Mouse (Mus musculus): Measurements from ENCODE around the gene Peli1.

GRCm38 (mm10) chr11:21092621-21093020 is 1.5 kb downstream of the Peli1 start:
- TF ChIP-seq POLR2A (IDR thresholded peaks at IDR 0.05; ENCODE audit: low read depth, low read length): no peak
- TF ChIP-seq CTCF (conservative IDR thresholded peaks at IDR 0.05; ENCODE audit: insufficient read depth, insufficient read length, low read depth, low read length): no peak
